Mouse (Mus musculus) olfactory bulb, adult 2 months (tissue): ENCODE data around the gene Clec16a. TPM values are rescaled to one million over a fixed set of nuclear protein-coding genes. Genes with fewer than 3 reads are reported as not detected.

Experiments
- H3K27ac ChIP-seq: fragments of 200-500 bp; 2 replicates; pipeline ENCODE4 v1.5.1; 2012; ENCODE audit warnings: low read depth, low read length; ENCODE audit not compliant: insufficient read depth
- H3K4me1 ChIP-seq: fragments of 200-500 bp; 2 replicates; pipeline ENCODE4 v1.6.1; 2012; ENCODE audit warnings: low read length; ENCODE audit not compliant: control insufficient read depth, insufficient read depth
- H3K4me3 ChIP-seq: fragments of 200-500 bp; 2 replicates; pipeline ENCODE4 v1.5.1; 2012; ENCODE audit warnings: mild to moderate bottlenecking, low read depth, low read length, moderate library complexity; ENCODE audit not compliant: insufficient read depth
- CTCF ChIP-seq: fragments of 200-500 bp; IDR thresholded peaks from 2 replicates; pipeline ENCODE4 v1.5.1; 2012; ENCODE audit warnings: low read depth, mild to moderate bottlenecking, low read length, moderate library complexity; ENCODE audit not compliant: insufficient read depth
- POLR2A ChIP-seq: fragments of 200-500 bp; IDR thresholded peaks from 2 replicates; pipeline ENCODE4 v1.6.1; 2012; ENCODE audit warnings: mild to moderate bottlenecking, low read depth, low read length, moderate library complexity; ENCODE audit not compliant: insufficient read depth
- WGBS: fragments of 180-500 bp; shearing (Covaris S2); methylation state at CpG from one replicate; pipeline ENCODE4 v1.1.7; 2018; 5-methylcytosine and 5-hydroxymethylcytosine counted together
- polyA plus RNA-seq: library from polyadenylated mRNA; stranded (reverse); fragments of >200 nt; gene quantifications from 2 replicates; pipeline ENCODE4 v1.2.4, GENCODE M21; 2012; ENCODE audit warnings: low replicate concordance; ENCODE audit not compliant: missing spikeins, insufficient read depth, insufficient read length

Clec16a gene
- 285 and 796 TPM in 2 replicates for polyA plus RNA-seq

DNA sequence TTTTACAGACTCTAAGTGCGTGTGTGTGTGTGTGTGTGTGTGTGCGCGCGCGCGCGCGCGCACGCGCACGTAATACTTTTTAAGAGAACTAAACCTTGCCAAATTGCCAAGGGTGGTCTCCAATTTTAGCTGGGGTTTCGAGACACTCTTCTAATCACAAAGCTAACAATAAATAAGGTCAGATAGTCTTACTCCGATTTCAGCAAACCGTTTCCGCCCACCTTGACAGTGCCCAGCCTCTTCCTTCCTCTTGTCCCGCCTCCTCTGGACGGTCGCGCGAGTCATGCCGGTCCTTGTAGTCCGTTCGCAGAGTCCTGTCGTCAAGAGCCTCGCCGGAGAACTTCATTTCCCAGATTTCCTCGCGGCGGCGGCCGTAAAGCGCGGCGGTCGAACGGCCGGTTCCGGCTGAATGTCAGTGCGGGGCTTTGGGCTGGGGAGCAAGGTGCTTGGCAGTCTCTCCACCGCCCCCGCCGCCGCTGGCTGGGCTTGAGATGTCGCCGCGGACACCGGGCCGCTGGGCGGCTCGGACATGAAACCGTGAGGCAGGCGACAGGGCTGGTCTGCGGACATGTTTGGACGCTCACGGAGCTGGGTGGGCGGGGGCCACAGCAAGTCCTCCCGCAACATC, at the start of gene Clec16a:
TSS of gene Clec16a (plus strand) at position 345 of the 628 bp plus-strand sequence.
- Histone ChIP-seq H3K27ac (no peak within 1 kb of the TSS), H3K4me3 (peak within 1 kb of the TSS; percentile 89), H3K4me1 (peaks cover 24% of the 10 kb centered on the region)
- TF ChIP-seq POLR2A (peak; percentile 82), CTCF (no peak)
- under 1% methylated on average over 58 of the region's 58 CpGs for WGBS

DNA sequence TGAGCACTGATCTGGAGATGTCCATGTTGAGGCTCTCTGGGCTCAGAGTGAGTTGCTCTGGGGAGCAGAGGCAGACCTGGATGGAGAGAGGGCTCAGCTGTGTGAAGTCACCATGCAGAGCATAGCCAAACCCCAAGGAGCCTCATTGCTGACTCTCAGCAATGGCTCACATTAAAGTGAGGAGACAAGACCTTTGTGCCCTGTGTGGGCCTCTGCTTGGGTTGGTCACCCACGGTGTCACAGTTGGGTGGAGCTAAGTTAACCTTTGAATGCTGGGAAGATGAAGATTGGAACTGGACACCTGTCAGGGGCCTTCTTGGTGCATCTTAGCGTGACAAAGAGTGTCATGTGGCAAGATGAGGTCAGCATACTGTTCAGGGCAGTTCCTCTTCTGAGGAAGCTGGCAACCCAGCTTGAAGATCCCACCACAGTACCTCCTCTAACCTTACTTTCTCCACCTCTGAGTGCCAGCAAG, 49.3 kb upstream of the Clec16a start:
- WGBS, result 58% methylated on average over 2 of the region's 2 CpGs
- H3K27ac ChIP-seq, result no peak overlapping the region
- H3K4me1 ChIP-seq, result no peaks in the 10 kb centered on the region
- H3K4me3 ChIP-seq, result no peak overlapping the region
- TF ChIP-seq CTCF (no peak), POLR2A (no peak)

DNA sequence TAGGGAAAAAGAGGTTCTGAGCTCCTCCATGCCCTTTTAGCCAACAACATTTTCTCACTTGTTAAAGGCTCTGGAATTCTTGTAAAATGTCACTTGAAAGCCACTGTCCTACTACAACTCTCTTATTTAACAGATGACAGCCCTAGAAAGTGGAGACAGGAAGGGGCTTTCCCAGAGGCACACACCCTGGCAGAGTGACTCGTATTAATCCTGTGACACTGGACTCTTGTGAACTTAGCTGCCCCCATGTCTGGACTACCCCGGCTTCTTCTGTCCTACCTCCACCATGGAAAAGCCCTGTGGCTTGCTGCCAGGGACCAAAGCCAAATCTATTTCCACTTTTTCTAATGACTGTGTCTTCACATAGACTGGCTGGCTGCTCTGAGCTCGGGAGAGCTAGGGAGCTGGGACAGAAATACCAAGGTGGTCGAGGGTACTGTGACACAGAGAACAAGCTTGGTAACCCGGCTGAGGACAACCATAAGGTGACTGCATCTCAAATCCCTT, 47.0 kb upstream of the Clec16a start:
- 46% methylated on average over 5 of the region's 5 CpGs for WGBS
- Histone ChIP-seq H3K27ac (no peak overlapping the region), H3K4me1 (no peaks in the 10 kb centered on the region), H3K4me3 (no peak overlapping the region)
- TF ChIP-seq CTCF (no peak), POLR2A (no peak)

DNA sequence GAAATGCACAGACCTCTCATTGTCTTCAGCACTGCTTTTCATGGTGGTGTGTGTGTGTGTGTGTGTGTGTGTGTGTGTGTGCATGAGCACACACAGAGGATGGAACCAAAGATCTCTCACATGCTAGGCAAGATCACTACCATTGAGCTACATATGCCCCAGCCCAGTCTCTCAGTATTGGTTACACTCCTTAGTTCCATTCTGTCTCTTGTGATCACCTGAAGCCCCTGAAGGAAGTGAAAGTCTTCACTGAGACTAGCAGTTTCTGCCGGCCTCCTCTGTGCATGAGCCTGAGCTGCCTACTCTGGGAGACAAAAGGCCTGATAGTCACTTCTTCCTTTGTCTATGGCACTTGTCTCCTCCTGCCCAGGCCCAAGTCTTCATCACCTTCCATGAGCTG, 46.0 kb upstream of the Clec16a start:
- Histone ChIP-seq H3K4me3 (no peak overlapping the region), H3K27ac (no peak overlapping the region), H3K4me1 (no peaks in the 10 kb centered on the region)
- 57% methylated on average over 1 of the region's 1 CpGs for WGBS
- TF ChIP-seq POLR2A (no peak), CTCF (no peak)

DNA sequence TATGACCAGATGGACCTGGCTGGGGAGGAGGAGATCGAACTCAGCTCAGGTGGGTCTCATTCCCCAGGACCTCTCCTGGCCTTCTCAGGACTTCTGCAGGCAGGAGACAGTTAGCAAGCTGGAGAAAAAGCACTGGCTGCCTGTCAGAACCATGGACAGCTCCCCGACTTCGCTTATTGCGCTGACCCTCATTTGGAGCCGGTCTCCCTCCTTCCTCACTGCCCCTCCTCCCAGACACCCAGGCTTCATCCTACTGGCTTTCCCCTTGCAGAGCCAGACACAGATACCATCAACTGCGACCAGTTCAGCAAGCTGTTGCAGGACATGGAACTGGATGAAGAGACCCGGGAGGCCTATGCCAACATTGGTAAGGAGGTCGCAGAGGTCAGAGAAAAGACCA, 43.3 kb upstream of the Clec16a start:
- 43% methylated on average over 8 of the region's 8 CpGs for WGBS
- no peak overlapping the region for H3K27ac ChIP-seq

DNA sequence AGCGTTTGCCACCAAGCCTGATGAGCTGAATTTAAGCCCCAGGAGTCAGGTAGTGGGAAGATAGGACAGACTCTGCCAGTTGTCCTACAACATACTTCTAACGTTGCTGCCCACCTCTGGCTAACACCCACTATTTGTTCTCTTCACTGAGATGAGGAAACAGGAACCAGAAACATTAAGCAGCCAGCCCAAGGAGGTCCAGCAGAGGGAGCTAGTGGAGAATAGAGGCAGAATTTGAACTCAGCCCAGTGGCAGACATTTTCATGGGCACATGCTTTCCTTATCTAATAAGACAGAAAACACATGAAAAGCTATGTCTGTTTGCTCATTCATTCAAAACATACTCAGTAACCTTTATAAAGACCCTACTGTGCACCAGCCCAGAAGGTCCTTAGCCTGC, 42.1 kb upstream of the Clec16a start:
- no peak overlapping the region for H3K27ac ChIP-seq
- H3K4me1 ChIP-seq, result peaks cover 7% of the 10 kb centered on the region
- H3K4me3 ChIP-seq, result no peak overlapping the region
- 63% methylated on average over 2 of the region's 2 CpGs for WGBS
- TF ChIP-seq POLR2A (no peak), CTCF (no peak)

More for the DNA sequence above, 43.3 kb upstream of the Clec16a start:
- Histone ChIP-seq H3K4me3 (no peak overlapping the region), H3K4me1 (no peaks in the 10 kb centered on the region)
- no peak for TF ChIP-seq POLR2A
- no peak for TF ChIP-seq CTCF

DNA sequence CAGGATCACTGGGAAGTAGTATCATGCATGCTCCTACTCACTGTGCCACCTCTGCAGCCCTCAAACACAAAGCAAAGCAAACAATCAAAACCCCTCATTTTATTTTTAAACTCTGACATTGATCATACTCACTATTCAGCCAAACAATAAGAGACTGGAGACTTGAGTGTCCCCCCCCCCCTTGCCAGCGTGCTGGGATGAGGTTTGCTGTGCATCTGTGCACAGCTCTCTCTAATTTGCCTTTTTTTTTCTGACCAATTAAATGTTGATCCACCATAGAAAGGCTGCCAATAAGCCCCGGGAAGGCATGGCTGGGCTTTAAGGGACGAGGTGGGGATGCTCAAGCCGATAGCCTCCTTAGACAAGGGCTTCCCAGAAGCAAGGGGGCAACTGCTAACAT, 37.7 kb upstream of the Clec16a start:
- peaks cover 7% of the 10 kb centered on the region for H3K4me1 ChIP-seq
- TF ChIP-seq POLR2A (no peak), CTCF (no peak)
- WGBS, result 24% methylated on average over 4 of the region's 4 CpGs

DNA sequence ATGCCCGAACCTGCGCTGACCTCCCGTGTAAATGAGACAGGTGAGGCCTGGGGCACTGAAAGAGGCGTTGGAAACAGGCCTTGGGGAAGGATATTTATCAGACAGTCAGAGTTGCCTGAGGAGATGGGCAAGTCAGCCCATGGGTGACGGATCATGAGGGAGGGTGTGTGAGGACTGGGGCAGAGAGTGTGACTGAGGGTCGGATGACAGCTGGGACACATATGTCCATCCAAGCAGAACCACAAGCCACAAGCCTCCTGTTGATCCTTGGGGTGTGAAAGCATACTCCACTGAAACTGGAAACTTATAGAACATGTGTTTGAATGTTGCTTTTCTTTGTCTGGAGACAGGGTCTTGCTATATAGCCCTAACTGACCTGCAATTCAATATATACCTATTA, 36.4 kb upstream of the Clec16a start:
- H3K4me1 ChIP-seq, result peaks cover 7% of the 10 kb centered on the region
- TF ChIP-seq POLR2A (no peak), CTCF (no peak)
- no peak overlapping the region for H3K27ac ChIP-seq
- WGBS, result 85% methylated on average over 6 of the region's 6 CpGs
- no peak overlapping the region for H3K4me3 ChIP-seq

More for the DNA sequence above, 37.7 kb upstream of the Clec16a start:
- Histone ChIP-seq H3K27ac (no peak overlapping the region), H3K4me3 (no peak overlapping the region)

DNA sequence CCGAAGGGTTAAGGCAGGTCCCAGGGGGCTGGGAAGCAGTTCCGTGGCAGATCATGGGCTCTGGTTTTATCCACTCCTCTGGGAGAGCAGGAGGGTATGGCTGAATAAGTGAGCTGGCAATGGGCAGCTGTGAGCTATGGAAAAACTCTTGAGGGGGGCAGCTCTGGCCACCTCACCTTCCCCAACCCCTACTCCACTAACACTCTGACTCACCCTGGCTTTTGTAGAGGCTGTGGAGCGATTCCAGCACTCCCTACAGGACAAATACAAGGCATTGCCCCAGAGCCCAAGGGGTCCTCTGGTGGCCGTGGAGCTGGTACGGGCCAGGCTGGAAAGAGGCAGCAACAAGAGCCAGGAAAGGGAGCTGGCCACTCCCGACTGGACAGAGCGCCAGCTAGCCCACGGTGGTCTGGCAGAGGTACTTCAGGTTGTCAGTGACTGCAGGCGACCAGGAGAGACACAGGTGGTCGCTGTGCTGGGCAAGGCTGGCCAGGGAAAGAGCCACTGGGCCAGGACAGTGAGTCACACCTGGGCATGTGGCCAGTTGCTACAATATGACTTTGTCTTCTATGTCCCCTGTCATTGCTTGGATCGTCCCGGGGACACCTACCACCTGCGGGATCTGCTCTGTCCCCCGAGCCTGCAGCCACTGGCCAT, 34.5 kb upstream of the Clec16a start:
- 60% methylated on average over 14 of the region's 14 CpGs for WGBS
- TF ChIP-seq POLR2A (no peak), CTCF (no peak)
- Histone ChIP-seq H3K27ac (no peak overlapping the region), H3K4me3 (no peak overlapping the region), H3K4me1 (peaks cover 7% of the 10 kb centered on the region)
